Mouse (Mus musculus) telencephalon, adult 2 months (tissue): Measurements from ENCODE around the gene Msantd1.
"Not testable (repeated sequence)": the region's sequence is repeated elsewhere in the genome, so short reads cannot be mapped to it uniquely, and the experiment has no call there.

Experiments
- DNase-seq: peaks from one replicate; pipeline ENCODE4 v3.0.0-alpha.2; 2011; ENCODE audit warnings: low read depth, low spot score

Gene Msantd1

GRCm38 (mm10) chr5:34907910-34908725, at the start of gene Msantd1:
Gene Msantd1, plus strand, starts transcription at chr5:34908012.
- DNase-seq = no peak

GRCm38 (mm10) chr5:34865367-34865766, 42.4 kb upstream of the Msantd1 start:
- DNase-seq = no peak

- DNase-seq = not testable (repeated sequence)
Measured at GRCm38 (mm10) chr5:34880307-34880706, 27.5 kb upstream of the Msantd1 start.

- DNase-seq = no peak
Measured at GRCm38 (mm10) chr5:34881023-34881422, 26.8 kb upstream of the Msantd1 start.

- no peak for DNase-seq
Measured at GRCm38 (mm10) chr5:34885250-34885649, 22.6 kb upstream of the Msantd1 start.

- no peak for DNase-seq
Measured at GRCm38 (mm10) chr5:34889252-34889651, 18.6 kb upstream of the Msantd1 start.

- no peak for DNase-seq
Measured at GRCm38 (mm10) chr5:34896697-34897453, 10.9 kb upstream of the Msantd1 start.

GRCm38 (mm10) chr5:34899787-34900469, 7.9 kb upstream of the Msantd1 start:
- no peak for DNase-seq

- no peak for DNase-seq
Measured at GRCm38 (mm10) chr5:34902371-34902770, 5.4 kb upstream of the Msantd1 start.

GRCm38 (mm10) chr5:34902811-34903385, 4.9 kb upstream of the Msantd1 start:
- DNase-seq = peak; percentile 29

- no peak for DNase-seq
Measured at GRCm38 (mm10) chr5:34904412-34904811, 3.4 kb upstream of the Msantd1 start.

- no peak for DNase-seq
Measured at GRCm38 (mm10) chr5:34907230-34907629, 582 bp upstream of the Msantd1 start.

- no peak for DNase-seq
Measured at GRCm38 (mm10) chr5:34908726-34909633, 1.2 kb downstream of the Msantd1 start.

GRCm38 (mm10) chr5:34909634-34910503, 2.1 kb downstream of the Msantd1 start:
- no peak for DNase-seq

- no peak for DNase-seq
Measured at GRCm38 (mm10) chr5:34910504-34910815, 2.6 kb downstream of the Msantd1 start.

GRCm38 (mm10) chr5:34915801-34916200, 8.0 kb downstream of the Msantd1 start:
- peak; percentile 68 for DNase-seq

- peak; percentile 64 for DNase-seq
Measured at GRCm38 (mm10) chr5:34917234-34917655, 9.4 kb downstream of the Msantd1 start.

GRCm38 (mm10) chr5:34918785-34919184, 11.0 kb downstream of the Msantd1 start:
- DNase-seq = no peak

- no peak for DNase-seq
Measured at GRCm38 (mm10) chr5:34922531-34922930, 14.7 kb downstream of the Msantd1 start.

GRCm38 (mm10) chr5:34923920-34924319, 16.1 kb downstream of the Msantd1 start:
- DNase-seq = no peak
